In the genomic region with DNA sequence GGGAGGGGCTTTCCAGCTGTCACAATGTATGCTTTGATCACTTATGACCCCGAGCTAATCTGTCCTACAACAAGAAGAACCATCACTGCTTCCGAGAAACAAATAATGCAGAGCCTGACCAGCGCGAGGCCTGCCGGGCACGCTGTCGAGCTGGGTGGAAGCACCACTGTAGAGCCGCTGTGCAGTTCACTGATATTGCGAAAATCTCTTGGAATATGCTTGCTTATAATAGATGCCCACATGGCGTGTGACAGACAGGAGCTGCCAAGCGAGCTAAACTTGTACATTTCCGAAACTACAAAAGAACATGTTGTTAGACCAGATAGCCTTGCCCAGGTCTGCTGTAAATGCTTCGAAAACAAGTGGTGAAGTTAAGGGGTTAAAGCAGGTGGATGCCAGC, we compare ENCODE assay signal across 20 mouse cellular contexts.
DNase-seq lines count a peak whose midpoint lies in the region.
"Had no signal": no experiment of that assay in that cellular context is flagged by ENCODE, and none has a peak within 500 bp of the region (broad histone marks: within the 10 kb centered on the region; RNA-seq: fewer than 3 reads in every experiment).

No protein-coding gene starts in this region.

- intact Hi-C loops in left cerebral cortex, postnatal 25 days (cut with DNase I) = no loop called here

- DNase-seq in heart, adult 11 months = peak; percentile 84
- no peak for DNase-seq in heart, adult 8-10 months (ENCODE audit: low spot score)
- peak; percentile 28 to 41 for DNase-seq in left cerebral cortex, postnatal 25 days (ENCODE audit: low spot score in 2 of 2)
- DNase-seq in left cerebral cortex, adult 8-10 months (ENCODE audit: low spot score in 2 of 2) = no peak
- peak; percentile 34 to 35 for DNase-seq in layer of hippocampus, postnatal 36 days
- peak; percentile 18 for DNase-seq in telencephalon, adult 2 months (ENCODE audit: low read depth, low spot score)
- DNase-seq in spleen, postnatal 10 days (ENCODE audit: low spot score in 2 of 2) = no peak
- no peak for DNase-seq in lung, postnatal 10 days
- DNase-seq: adrenal gland, postnatal 25 days; cerebellum, adult 9-10 months; cerebellum, postnatal 36 days; gastrocnemius, postnatal 14 days; heart, adult 2 months; heart, postnatal 14 days; kidney, adult 18-20 months; kidney, postnatal 4 days; liver; lung, adult 2 months; lung, postnatal 14 days; right cerebral cortex, postnatal 25 days had no signal

Comparison
In these comparisons a context has a peak if more than half of its experiments do, and no peak if none do; other contexts are left out.
1. DNase-seq: peak in heart, adult 11 months (single experiment), left cerebral cortex, postnatal 25 days (2 of 2), layer of hippocampus, postnatal 36 days (2 of 2) and telencephalon, adult 2 months (single experiment); none in heart, adult 8-10 months (single experiment), left cerebral cortex, adult 8-10 months (0 of 2), spleen, postnatal 10 days (0 of 2) and lung, postnatal 10 days (single experiment).